Mouse (Mus musculus) midbrain, embryonic 10.5 days (tissue): ENCODE measurements at regions not wholly inside any gene's neighbourhood (a gene's known extent, or its start where the extent isn't known, plus 50 kb on each side); places are given as distances from the start of the nearest gene placed in this dataset.
"Not testable (repeated sequence)": the region's sequence is repeated elsewhere in the genome, so short reads cannot be mapped to it uniquely, and the experiment has no call there.

Experiments used
- DNase-seq: peaks from one replicate; pipeline ENCODE4 v3.0.0-alpha.2; 2017; ENCODE audit warnings: low spot score
- H3K27ac ChIP-seq: fragments of 300-500 bp; sonication (generic); replicated peaks from 2 replicates; pipeline ENCODE4 v1.5.1; 2016; ENCODE audit warnings: mild to moderate bottlenecking
- H3K27me3 ChIP-seq: fragments of 300-500 bp; sonication (generic); 2 replicates; pipeline ENCODE4 v1.6.1; 2016; ENCODE audit warnings: low read depth, mild to moderate bottlenecking; ENCODE audit not compliant: poor library complexity, severe bottlenecking
- H3K36me3 ChIP-seq: fragments of 300-500 bp; sonication (generic); 2 replicates; pipeline ENCODE4 v1.6.1; 2016; ENCODE audit warnings: mild to moderate bottlenecking, moderate library complexity
- H3K4me1 ChIP-seq: fragments of 300-500 bp; sonication (generic); 2 replicates; pipeline ENCODE4 v1.6.1; 2016
- H3K4me3 ChIP-seq: fragments of 300-500 bp; sonication (generic); 2 replicates; pipeline ENCODE4 v1.5.1; 2016; ENCODE audit warnings: mild to moderate bottlenecking, moderate library complexity
- H3K9me3 ChIP-seq: fragments of 300-500 bp; sonication (generic); replicated peaks from 2 replicates; pipeline ENCODE4 v1.6.1; 2016; ENCODE audit warnings: mild to moderate bottlenecking
- WGBS: fragments of 180-500 bp; shearing (Covaris S2); methylation state at CpG from one replicate; pipeline ENCODE4 v1.1.7; 2016; 5-methylcytosine and 5-hydroxymethylcytosine counted together

- H3K4me3 ChIP-seq = no peak overlapping the region
- DNase-seq = no peak
- no peaks in the 10 kb centered on the region for H3K36me3 ChIP-seq
- H3K27me3 ChIP-seq = no peaks in the 10 kb centered on the region
- no peak overlapping the region for H3K27ac ChIP-seq
- 90% methylated on average over 7 of the region's 7 CpGs for WGBS
- no peaks in the 10 kb centered on the region for H3K9me3 ChIP-seq
- H3K4me1 ChIP-seq = peaks cover 12% of the 10 kb centered on the region
These were observed 476.1 kb upstream of the Cdh5 start for GRCm38 (mm10) chr8:103625166-103625890.

DNA sequence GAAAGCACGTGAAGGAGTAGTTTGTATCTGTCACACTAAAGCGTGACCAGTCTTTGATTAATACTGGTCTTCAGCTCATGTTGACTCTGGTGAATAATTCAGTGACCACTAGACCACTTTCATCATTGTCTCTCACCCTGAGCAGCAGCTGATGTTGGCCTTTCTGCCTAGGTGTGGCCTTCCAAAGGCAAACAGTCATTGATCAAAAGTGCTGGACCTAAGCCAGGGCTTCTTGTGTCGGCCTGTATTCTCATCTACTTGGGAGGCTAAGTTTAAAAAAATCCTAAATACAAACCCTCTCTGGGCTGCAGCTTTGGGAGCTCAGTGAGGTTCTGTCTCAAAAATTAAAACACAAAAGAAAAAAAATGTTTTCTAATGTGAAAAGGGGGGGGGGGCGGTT, 475.0 kb upstream of the Cdh5 start:
- H3K4me1 ChIP-seq = peaks cover 12% of the 10 kb centered on the region
- no peak for DNase-seq
- no peak overlapping the region for H3K27ac ChIP-seq
- no peaks in the 10 kb centered on the region for H3K9me3 ChIP-seq
- H3K27me3 ChIP-seq = no peaks in the 10 kb centered on the region
- 84% methylated on average over 4 of the region's 4 CpGs for WGBS
- H3K36me3 ChIP-seq = no peaks in the 10 kb centered on the region
- no peak overlapping the region for H3K4me3 ChIP-seq

DNA sequence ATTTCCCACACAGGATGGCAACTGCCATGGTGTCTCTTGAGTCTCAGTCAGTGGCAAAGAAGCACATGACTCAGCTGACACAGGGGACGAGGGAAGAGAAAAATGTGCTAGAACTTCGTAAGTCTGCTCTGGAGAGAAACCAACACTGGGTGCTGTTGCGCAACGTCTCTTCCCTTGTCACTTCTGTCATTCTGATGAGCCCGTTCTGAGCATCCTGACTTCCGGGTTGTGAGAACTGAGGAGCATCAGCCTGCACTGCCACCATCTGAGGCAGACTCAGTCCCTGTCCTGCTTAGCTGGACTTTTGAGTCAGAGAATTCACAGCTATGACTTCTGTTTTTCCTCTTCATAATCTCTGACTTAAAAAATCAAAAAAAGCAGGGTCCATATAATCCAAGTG, 468.9 kb upstream of the Cdh5 start:
- no peak overlapping the region for H3K27ac ChIP-seq
- no peaks in the 10 kb centered on the region for H3K9me3 ChIP-seq
- 96% methylated on average over 6 of the region's 6 CpGs for WGBS
- no peaks in the 10 kb centered on the region for H3K4me1 ChIP-seq
- no peaks in the 10 kb centered on the region for H3K36me3 ChIP-seq
- DNase-seq = no peak
- no peaks in the 10 kb centered on the region for H3K27me3 ChIP-seq
- no peak overlapping the region for H3K4me3 ChIP-seq

DNA sequence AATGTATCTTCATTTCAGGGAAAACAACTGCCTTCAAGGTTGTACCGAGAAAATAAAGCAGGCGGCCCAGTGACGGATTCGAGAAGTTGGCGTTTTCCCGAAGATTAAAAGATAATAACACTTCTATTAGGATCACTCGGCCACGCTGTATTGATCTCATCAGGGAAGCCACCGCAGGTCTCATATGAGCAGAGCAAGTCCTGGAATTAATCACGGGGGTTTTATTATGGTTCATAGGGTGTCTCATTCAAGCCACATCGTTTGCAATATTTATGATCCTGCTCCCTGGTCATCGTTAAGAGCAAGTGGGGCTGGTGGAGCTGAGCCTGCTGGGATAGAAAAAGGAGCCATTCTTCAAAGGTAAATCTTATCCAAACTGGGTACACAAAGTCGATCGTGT, 466.5 kb upstream of the Cdh5 start:
- H3K4me1 ChIP-seq = no peaks in the 10 kb centered on the region
- 86% methylated on average over 14 of the region's 14 CpGs for WGBS
- H3K36me3 ChIP-seq = no peaks in the 10 kb centered on the region
- H3K4me3 ChIP-seq = no peak overlapping the region
- no peaks in the 10 kb centered on the region for H3K27me3 ChIP-seq
- H3K27ac ChIP-seq = no peak overlapping the region
- no peaks in the 10 kb centered on the region for H3K9me3 ChIP-seq
- no peak for DNase-seq

DNA sequence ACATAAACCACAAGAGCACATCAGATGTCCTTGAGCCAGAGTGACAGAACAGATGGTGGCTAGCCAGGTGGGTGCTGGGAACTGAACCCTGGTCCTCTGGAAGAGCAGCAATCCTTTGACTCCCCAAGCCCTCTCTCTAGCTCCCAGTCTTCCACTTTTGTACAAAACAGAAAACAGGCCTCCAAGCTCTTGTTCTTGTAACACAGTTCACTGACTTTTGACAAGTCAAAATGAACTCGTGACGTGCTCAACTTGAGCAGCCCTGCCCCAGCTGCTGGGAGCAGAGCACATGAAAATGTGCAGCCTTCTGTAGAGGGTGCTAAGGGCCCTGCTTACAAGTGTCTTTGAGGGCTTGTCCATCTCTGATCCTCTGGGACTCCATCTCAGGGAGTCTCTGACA, 457.8 kb upstream of the Cdh5 start:
- Histone ChIP-seq H3K27ac (no peak overlapping the region), H3K36me3 (no peaks in the 10 kb centered on the region), H3K4me1 (no peaks in the 10 kb centered on the region), H3K9me3 (no peaks in the 10 kb centered on the region), H3K27me3 (no peaks in the 10 kb centered on the region), H3K4me3 (no peak overlapping the region)
- no peak for DNase-seq
- 89% methylated on average over 2 of the region's 2 CpGs for WGBS

- WGBS = 87% methylated on average over 6 of the region's 6 CpGs
- H3K9me3 ChIP-seq = no peaks in the 10 kb centered on the region
- no peak overlapping the region for H3K27ac ChIP-seq
- H3K4me1 ChIP-seq = no peaks in the 10 kb centered on the region
- H3K4me3 ChIP-seq = no peak overlapping the region
- no peak for DNase-seq
- H3K36me3 ChIP-seq = no peaks in the 10 kb centered on the region
- H3K27me3 ChIP-seq = no peaks in the 10 kb centered on the region
These were observed 457.3 kb upstream of the Cdh5 start for GRCm38 (mm10) chr8:103644106-103644505.

GRCm38 (mm10) chr8:103644845-103645244, 456.6 kb upstream of the Cdh5 start:
- H3K4me1 ChIP-seq = no peaks in the 10 kb centered on the region
- H3K27ac ChIP-seq = no peak overlapping the region
- no peak overlapping the region for H3K4me3 ChIP-seq
- 94% methylated on average over 3 of the region's 3 CpGs for WGBS
- H3K9me3 ChIP-seq = no peaks in the 10 kb centered on the region
- H3K27me3 ChIP-seq = no peaks in the 10 kb centered on the region
- no peak for DNase-seq
- H3K36me3 ChIP-seq = no peaks in the 10 kb centered on the region

- no peak for DNase-seq
- no peaks in the 10 kb centered on the region for H3K36me3 ChIP-seq
- no peaks in the 10 kb centered on the region for H3K9me3 ChIP-seq
- H3K4me1 ChIP-seq = no peaks in the 10 kb centered on the region
- no peaks in the 10 kb centered on the region for H3K27me3 ChIP-seq
- no peak overlapping the region for H3K4me3 ChIP-seq
- 91% methylated on average over 1 of the region's 1 CpGs for WGBS
- H3K27ac ChIP-seq = no peak overlapping the region
These were observed 436.6 kb upstream of the Cdh5 start for GRCm38 (mm10) chr8:103664796-103665195.

- not testable (repeated sequence) for H3K36me3 ChIP-seq, H3K27ac ChIP-seq, H3K4me1 ChIP-seq, H3K9me3 ChIP-seq, H3K27me3 ChIP-seq, DNase-seq, H3K4me3 ChIP-seq
- 90% methylated on average over 5 of the region's 5 CpGs for WGBS
These were observed 415.2 kb upstream of the Cdh5 start for GRCm38 (mm10) chr8:103686233-103686632.

DNA sequence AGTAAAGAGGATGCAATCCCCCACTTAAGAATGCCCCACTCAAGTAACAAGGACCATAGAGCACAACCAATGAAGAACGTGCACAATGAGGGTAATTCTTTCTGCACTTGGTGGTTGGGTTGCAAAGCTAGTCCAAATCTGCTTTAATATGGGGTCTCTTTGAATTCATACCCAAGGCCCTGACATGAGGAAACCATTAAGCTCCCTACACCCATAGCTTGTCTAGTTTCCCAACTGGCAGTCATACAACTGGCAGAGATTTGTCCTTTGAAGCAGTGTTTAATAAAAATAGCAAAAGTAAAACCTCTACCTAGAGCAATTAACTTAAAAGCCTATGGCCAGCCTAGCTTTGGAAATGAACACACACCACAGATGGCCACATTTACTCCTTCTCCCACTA, 411.0 kb upstream of the Cdh5 start:
- DNase-seq = no peak
- Histone ChIP-seq H3K4me3 (no peak overlapping the region), H3K36me3 (no peaks in the 10 kb centered on the region), H3K4me1 (no peaks in the 10 kb centered on the region), H3K27ac (no peak overlapping the region), H3K9me3 (no peaks in the 10 kb centered on the region), H3K27me3 (no peaks in the 10 kb centered on the region)
- WGBS = 89% methylated on average over 1 of the region's 1 CpGs

DNA sequence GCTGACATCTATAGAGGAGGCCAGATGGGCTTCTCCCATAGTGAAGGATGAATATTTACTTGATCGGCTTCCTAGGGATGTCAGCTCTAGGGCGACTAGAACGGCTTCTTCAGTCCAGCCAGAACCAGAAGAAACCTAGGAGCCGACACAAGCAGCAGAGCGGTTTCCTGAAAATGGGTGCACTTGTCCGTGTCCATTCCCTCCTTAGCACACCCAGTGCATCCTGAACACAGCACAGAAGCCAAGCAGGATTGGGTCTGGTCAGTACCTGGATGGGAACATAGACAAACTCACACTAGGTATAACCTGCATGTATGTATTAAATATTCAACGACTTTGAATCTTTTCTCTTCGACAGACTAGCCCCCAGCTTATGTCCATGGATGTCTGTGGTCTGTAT, 407.9 kb upstream of the Cdh5 start:
- H3K4me3 ChIP-seq = no peak overlapping the region
- no peaks in the 10 kb centered on the region for H3K9me3 ChIP-seq
- H3K27me3 ChIP-seq = no peaks in the 10 kb centered on the region
- no peaks in the 10 kb centered on the region for H3K36me3 ChIP-seq
- H3K27ac ChIP-seq = no peak overlapping the region
- WGBS = 95% methylated on average over 8 of the region's 8 CpGs
- no peak for DNase-seq
- no peaks in the 10 kb centered on the region for H3K4me1 ChIP-seq

DNA sequence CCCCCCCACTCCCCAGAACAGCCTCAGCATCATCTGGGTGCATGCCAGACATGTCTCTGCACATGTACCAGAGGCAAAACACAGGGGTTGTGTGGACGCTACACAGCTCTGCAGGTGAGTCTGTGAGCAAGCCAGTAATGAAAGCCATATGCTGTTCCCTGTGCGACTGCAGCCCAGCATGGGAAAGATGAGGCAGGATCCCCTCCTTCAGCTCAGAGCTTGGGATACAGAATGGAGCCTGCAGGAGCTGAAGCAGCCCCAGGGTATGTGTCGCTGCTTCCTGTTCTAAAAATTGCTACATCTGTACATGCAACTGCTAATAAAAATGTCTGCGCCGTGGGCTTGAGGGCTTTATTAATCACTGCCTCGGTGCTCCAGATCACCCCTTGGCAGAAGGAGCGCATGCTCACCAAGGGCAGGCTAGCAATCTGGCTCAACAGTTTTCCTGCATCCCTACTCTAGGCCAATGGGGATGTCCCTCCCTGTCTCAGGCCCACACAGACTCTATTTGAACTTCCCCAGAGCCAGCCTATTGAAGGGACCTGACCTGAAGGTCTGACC, 407.0 kb upstream of the Cdh5 start:
- Histone ChIP-seq H3K4me3 (no peak overlapping the region), H3K9me3 (no peaks in the 10 kb centered on the region), H3K27me3 (no peaks in the 10 kb centered on the region), H3K4me1 (no peaks in the 10 kb centered on the region), H3K27ac (no peak overlapping the region), H3K36me3 (no peaks in the 10 kb centered on the region)
- DNase-seq = no peak
- WGBS = 83% methylated on average over 7 of the region's 7 CpGs

DNA sequence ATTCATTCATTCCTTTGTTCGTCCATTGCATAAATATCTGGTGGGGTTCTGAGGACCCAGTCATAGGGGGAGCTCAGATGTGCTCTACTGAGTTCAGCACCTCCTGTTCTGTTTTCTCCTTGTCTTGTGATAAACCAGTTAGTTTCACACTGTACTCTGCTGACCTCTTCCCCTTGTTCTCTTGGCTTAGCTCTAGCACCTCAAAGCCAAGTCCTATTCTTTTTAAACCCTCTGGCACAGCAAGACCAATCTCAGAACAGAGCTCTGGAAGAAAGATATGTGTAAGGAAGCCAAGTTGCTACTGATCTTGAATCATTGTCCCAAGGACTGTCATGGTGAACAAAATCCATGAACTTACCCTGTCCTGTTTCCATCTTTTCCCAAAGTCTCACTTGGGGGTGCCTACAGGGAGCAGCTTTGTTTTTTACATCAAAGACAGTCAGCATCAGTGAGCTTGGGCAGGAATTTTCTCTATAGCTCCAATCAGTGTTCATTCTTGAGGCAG, 402.4 kb upstream of the Cdh5 start:
- Histone ChIP-seq H3K27ac (no peak overlapping the region), H3K36me3 (no peaks in the 10 kb centered on the region), H3K27me3 (no peaks in the 10 kb centered on the region), H3K4me1 (no peaks in the 10 kb centered on the region), H3K9me3 (no peaks in the 10 kb centered on the region), H3K4me3 (no peak overlapping the region)
- 83% methylated on average over 1 of the region's 1 CpGs for WGBS
- no peak for DNase-seq
